Mouse (Mus musculus): ENCODE results near the gene Elovl6. TPM values are rescaled to one million over a fixed set of nuclear protein-coding genes. Genes with fewer than 3 reads are reported as not detected.

Elovl6 gene
- polyA plus RNA-seq, 1 experiment from 2014 or later = 6.4 TPM

DNA sequence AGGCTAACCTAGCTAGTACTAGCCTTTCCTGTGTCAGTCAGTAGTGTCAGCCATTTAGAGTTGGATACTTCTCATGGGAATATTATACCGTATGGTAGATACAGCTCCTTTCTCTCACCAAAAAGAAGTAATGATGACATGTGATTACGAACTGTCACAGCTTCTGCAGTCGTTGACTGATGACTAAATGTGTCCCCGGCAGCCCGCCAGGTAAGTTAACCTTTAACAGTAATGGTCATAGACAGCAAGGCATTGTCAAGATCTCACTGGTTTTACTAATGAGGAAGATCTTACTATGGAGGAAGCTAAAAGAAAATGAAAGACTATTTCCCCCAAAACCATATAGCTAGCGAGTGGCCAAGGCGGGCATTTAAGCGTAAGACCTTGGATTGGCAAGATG is 38.8 kb downstream of the Elovl6 start:
- Histone ChIP-seq H3K36me3 (no peaks in the 10 kb centered on the region), H3K27me3 (no peaks in the 10 kb centered on the region), H3K9ac (no peak overlapping the region), H3K4me2 (no peak overlapping the region), H3K4me3 (no peak overlapping the region), H3K27ac (no peak overlapping the region), H3K9me3 (replicated peaks) (no peaks in the 10 kb centered on the region), H3K4me1 (replicated peaks) (peaks cover 22% of the 10 kb centered on the region)
- ATAC-seq (replicated peaks; ENCODE audit: insufficient number of reproducible peaks, insufficient read depth, low FRiP score, low read depth) = no peak
- 92% methylated on average over 8 of the region's 8 CpGs for WGBS

GRCm38 (mm10) chr3:129571642-129572041 is 39.5 kb downstream of the Elovl6 start:
- H3K4me3 ChIP-seq = no peak overlapping the region
- no peak overlapping the region for H3K4me2 ChIP-seq
- no peaks in the 10 kb centered on the region for H3K36me3 ChIP-seq
- H3K4me1 ChIP-seq (replicated peaks) = peaks cover 15% of the 10 kb centered on the region
- no peak overlapping the region for H3K27ac ChIP-seq
- H3K9ac ChIP-seq = no peak overlapping the region
- ATAC-seq (replicated peaks; ENCODE audit: insufficient number of reproducible peaks, insufficient read depth, low FRiP score, low read depth) = no peak
- no peaks in the 10 kb centered on the region for H3K27me3 ChIP-seq
- no peaks in the 10 kb centered on the region for H3K9me3 ChIP-seq (replicated peaks)
- WGBS = 96% methylated on average over 5 of the region's 5 CpGs

DNA sequence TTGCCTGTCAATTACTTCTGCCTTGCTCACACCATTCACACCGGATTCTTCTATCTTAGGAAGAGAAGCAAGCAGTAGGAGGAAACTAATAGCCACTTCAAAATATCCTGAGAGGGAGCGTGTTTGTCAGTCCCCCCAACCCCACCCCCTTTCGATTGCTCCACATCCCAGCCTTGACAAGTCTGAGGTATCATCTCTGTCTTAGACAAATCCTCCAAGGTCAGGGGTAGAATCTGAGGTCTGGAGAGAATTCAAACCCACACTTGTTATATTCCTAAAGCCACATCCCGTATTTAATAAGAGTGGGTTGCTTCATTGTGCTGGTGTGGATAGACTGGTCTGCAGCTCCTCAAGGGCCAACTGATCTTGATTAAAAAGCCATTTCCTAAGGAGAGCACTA is 40.8 kb downstream of the Elovl6 start:
- Histone ChIP-seq H3K4me1 (replicated peaks) (peaks cover 12% of the 10 kb centered on the region), H3K4me3 (no peak overlapping the region), H3K27me3 (no peaks in the 10 kb centered on the region), H3K4me2 (no peak overlapping the region), H3K27ac (no peak overlapping the region), H3K9ac (no peak overlapping the region), H3K9me3 (replicated peaks) (no peaks in the 10 kb centered on the region), H3K36me3 (no peaks in the 10 kb centered on the region)
- ATAC-seq (replicated peaks; ENCODE audit: insufficient number of reproducible peaks, insufficient read depth, low FRiP score, low read depth) = no peak
- 73% methylated on average over 4 of the region's 4 CpGs for WGBS

DNA sequence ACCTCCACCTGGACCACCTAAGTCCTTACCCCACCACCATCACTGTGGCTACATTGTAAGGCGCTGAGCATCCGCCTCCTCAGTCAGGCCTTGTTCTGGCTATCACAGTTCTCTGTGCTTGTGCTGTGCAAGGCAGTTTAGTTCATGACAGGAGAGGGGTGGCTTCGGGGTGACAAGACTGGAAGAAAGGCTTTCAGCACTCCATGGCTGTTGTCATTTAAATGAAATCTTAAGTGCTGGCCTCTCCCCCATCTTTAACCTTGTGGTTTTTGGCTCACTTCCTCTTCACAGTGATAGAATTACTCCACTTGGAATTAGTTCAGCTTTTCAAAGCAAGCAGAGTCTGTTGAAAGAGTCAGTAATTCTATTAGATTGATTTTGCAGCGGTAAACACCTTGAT is 41.5 kb downstream of the Elovl6 start:
- no peak overlapping the region for H3K4me3 ChIP-seq
- WGBS = 60% methylated on average over 4 of the region's 4 CpGs

DNA sequence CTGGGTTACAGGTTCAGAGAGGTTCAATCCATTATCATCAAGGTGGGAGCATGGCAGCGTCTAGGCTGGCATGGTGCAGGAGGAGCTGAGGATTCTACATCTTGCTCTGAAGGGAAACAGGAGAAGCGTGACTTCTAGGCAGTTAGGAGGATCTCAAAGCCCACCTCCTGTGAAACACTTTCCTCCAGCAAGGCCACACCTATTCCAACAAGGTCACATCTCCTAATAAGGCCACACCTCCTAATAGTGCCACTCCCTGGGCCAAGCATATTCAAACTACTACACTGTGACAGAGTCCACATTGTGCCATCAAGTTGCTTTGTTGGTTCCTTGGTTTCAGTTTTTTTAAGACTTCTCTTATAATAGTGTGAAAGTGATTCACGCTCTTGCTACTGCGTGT is 42.9 kb downstream of the Elovl6 start:
- no peak overlapping the region for H3K4me3 ChIP-seq
- no peaks in the 10 kb centered on the region for H3K36me3 ChIP-seq
- WGBS = 91% methylated on average over 4 of the region's 4 CpGs
- no peaks in the 10 kb centered on the region for H3K27me3 ChIP-seq
- H3K9me3 ChIP-seq (replicated peaks) = no peaks in the 10 kb centered on the region
- ATAC-seq (replicated peaks; ENCODE audit: insufficient number of reproducible peaks, insufficient read depth, low FRiP score, low read depth) = no peak
- H3K27ac ChIP-seq = no peak overlapping the region
- no peak overlapping the region for H3K4me2 ChIP-seq
- H3K4me1 ChIP-seq (replicated peaks) = peaks cover 13% of the 10 kb centered on the region
- H3K9ac ChIP-seq = no peak overlapping the region

More for the DNA sequence above, 41.5 kb downstream of the Elovl6 start:
- Histone ChIP-seq H3K36me3 (no peaks in the 10 kb centered on the region), H3K9ac (no peak overlapping the region), H3K27me3 (no peaks in the 10 kb centered on the region), H3K9me3 (replicated peaks) (no peaks in the 10 kb centered on the region), H3K27ac (no peak overlapping the region), H3K4me2 (no peak overlapping the region), H3K4me1 (replicated peaks) (peaks cover 8% of the 10 kb centered on the region)
- ATAC-seq (replicated peaks; ENCODE audit: insufficient number of reproducible peaks, insufficient read depth, low FRiP score, low read depth) = no peak

DNA sequence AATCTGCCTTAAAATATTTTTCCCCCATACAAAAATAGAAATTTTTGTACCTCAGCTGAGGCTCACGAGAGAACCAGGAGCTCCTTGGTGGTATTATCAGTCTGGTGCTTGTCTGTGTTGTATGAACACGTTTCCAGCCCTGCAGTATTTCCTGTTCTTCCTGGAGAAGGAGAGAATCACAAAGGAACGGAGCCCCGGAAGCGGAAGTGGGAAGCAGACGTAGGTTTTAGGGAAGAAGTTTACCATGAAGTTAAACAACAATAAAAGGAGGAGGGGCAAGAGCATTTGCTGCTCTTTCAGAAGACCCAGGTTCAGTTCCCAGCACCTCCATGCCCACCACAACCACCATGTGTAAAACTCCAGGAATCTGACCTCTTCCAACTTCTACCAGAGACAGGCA is 44.4 kb downstream of the Elovl6 start:
- H3K27me3 ChIP-seq = no peaks in the 10 kb centered on the region
- WGBS = 79% methylated on average over 6 of the region's 6 CpGs

DNA sequence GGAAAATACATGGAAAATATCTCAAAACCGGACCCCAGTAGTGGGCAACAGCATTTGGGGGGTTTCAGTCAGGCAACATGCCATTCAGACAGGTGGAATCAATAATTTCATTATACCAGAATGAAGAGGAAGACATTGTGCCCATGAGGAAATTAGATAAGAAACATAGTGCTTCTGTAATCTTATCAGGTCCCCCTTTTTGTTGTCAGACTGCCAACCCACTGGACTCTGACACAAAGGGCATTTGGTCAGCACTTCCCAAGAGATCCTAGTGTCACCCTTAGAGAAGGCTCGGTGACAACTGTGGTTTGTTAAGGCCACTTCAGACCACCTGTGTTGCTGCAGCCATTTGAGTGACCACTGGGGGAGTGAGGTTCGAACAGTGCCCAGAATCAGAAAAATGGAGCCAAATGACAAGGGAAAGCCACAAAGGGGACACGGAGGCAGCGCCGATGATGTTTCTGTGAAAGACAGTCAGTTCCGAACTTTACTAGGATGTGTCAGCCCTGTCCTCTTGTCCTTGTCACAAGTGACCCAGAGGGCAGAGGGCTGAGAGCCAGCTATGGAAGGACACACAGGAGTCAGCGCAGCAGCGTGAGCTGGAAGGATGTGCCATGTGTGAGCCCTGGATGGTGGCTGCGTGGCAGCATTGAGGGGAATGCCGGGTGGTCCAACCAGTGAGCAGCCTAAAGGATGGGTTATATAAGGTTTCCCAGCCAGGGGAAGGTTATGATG is 46.8 kb downstream of the Elovl6 start:
- ATAC-seq (replicated peaks; ENCODE audit: insufficient number of reproducible peaks, insufficient read depth, low FRiP score, low read depth) = 0 out of 2 replicates have a peak, but pooled peaks have one; percentile 20
- Histone ChIP-seq H3K9ac (no peak overlapping the region), H3K27ac (no peak overlapping the region), H3K27me3 (no peaks in the 10 kb centered on the region), H3K4me3 (no peak overlapping the region), H3K4me2 (no peak overlapping the region), H3K4me1 (replicated peaks) (peaks cover 19% of the 10 kb centered on the region), H3K9me3 (replicated peaks) (no peaks in the 10 kb centered on the region), H3K36me3 (no peaks in the 10 kb centered on the region)
- 82% methylated on average over 11 of the region's 11 CpGs for whole genome bisulfite sequencing

More for the DNA sequence above, 44.4 kb downstream of the Elovl6 start:
- H3K9ac ChIP-seq = no peak overlapping the region
- no peaks in the 10 kb centered on the region for H3K36me3 ChIP-seq
- no peaks in the 10 kb centered on the region for H3K9me3 ChIP-seq (replicated peaks)
- no peak overlapping the region for H3K27ac ChIP-seq
- H3K4me1 ChIP-seq (replicated peaks) = peaks cover 23% of the 10 kb centered on the region
- H3K4me2 ChIP-seq = no peak overlapping the region
- no peak for ATAC-seq (replicated peaks; ENCODE audit: insufficient number of reproducible peaks, insufficient read depth, low FRiP score, low read depth)
- no peak overlapping the region for H3K4me3 ChIP-seq

GRCm38 (mm10) chr3:129581024-129581423 is 48.9 kb downstream of the Elovl6 start:
- Histone ChIP-seq H3K36me3 (no peaks in the 10 kb centered on the region), H3K9me3 (replicated peaks) (no peaks in the 10 kb centered on the region), H3K4me1 (replicated peaks) (peaks cover 18% of the 10 kb centered on the region), H3K27me3 (no peaks in the 10 kb centered on the region), H3K27ac (no peak overlapping the region), H3K4me3 (no peak overlapping the region), H3K4me2 (no peak overlapping the region), H3K9ac (no peak overlapping the region)
- no peak for ATAC-seq (replicated peaks; ENCODE audit: insufficient number of reproducible peaks, insufficient read depth, low FRiP score, low read depth)
- WGBS = 64% methylated on average over 3 of the region's 3 CpGs

DNA sequence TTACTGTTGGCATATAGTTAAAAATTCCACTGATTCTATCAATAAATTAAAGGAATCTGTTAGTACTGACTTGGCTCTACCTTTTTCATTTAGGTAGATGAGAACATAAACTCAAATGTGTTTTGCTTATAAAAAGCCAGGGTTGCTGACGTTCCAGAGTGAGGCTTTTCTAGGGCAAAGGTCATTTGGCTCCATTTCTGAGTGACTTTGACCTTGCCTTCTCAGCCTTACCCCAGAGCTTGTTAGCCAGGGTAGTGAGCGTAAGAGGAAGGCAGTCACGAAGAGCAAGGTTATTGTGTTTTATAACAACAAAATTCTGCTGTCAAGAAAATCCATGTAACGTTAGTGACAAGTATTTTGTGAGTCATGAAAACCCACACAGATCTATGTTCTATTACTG is 50.3 kb downstream of the Elovl6 start:
- Histone ChIP-seq H3K36me3 (no peaks in the 10 kb centered on the region), H3K4me1 (replicated peaks) (peaks cover 18% of the 10 kb centered on the region), H3K9ac (no peak overlapping the region), H3K4me2 (no peak overlapping the region), H3K27me3 (no peaks in the 10 kb centered on the region), H3K4me3 (no peak overlapping the region), H3K9me3 (replicated peaks) (no peaks in the 10 kb centered on the region), H3K27ac (no peak overlapping the region)
- ATAC-seq (replicated peaks; ENCODE audit: insufficient number of reproducible peaks, insufficient read depth, low FRiP score, low read depth) = no peak
- 71% methylated on average over 4 of the region's 4 CpGs for WGBS

GRCm38 (mm10) chr3:129583290-129583689 is 51.1 kb downstream of the Elovl6 start:
- Histone ChIP-seq H3K4me3 (no peak overlapping the region), H3K27me3 (no peaks in the 10 kb centered on the region), H3K4me2 (no peak overlapping the region), H3K4me1 (replicated peaks) (peaks cover 23% of the 10 kb centered on the region), H3K36me3 (no peaks in the 10 kb centered on the region), H3K9ac (no peak overlapping the region), H3K9me3 (replicated peaks) (no peaks in the 10 kb centered on the region), H3K27ac (no peak overlapping the region)
- 89% methylated on average over 5 of the region's 5 CpGs for WGBS
- no peak for ATAC-seq (replicated peaks; ENCODE audit: insufficient number of reproducible peaks, insufficient read depth, low FRiP score, low read depth)

DNA sequence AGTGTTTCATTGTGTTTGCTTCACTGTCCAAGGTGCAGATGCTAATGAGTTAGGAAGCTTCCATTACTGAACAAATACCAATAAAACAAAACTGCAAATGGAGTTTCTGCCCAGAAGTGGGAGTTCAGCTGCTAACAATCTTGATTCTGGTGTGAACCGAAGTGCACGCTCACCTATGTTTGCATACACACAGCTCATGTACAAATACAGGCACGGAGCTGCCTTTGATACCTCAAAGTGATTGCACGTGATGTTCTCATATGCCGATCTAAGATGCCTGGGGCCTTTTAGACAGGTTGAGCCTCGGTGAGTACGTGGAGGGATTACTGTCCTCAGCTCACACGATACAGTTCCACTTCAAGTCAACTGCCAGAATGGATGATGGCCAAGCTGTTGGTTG is 55.8 kb downstream of the Elovl6 start:
- no peak overlapping the region for H3K4me2 ChIP-seq
- peaks cover 30% of the 10 kb centered on the region for H3K4me1 ChIP-seq (replicated peaks)
- H3K27ac ChIP-seq = no peak overlapping the region
- WGBS = 77% methylated on average over 8 of the region's 8 CpGs
- no peaks in the 10 kb centered on the region for H3K36me3 ChIP-seq
- no peak overlapping the region for H3K4me3 ChIP-seq
- no peaks in the 10 kb centered on the region for H3K27me3 ChIP-seq
- no peak for ATAC-seq (replicated peaks; ENCODE audit: insufficient number of reproducible peaks, insufficient read depth, low FRiP score, low read depth)
- H3K9me3 ChIP-seq (replicated peaks) = no peaks in the 10 kb centered on the region
- no peak overlapping the region for H3K9ac ChIP-seq

- peaks cover 30% of the 10 kb centered on the region for H3K4me1 ChIP-seq (replicated peaks)
These were observed 56.6 kb downstream of the Elovl6 start for GRCm38 (mm10) chr3:129588753-129589152.

More at GRCm38 (mm10) chr3:129588753-129589152, 56.6 kb downstream of the Elovl6 start:
- 49% methylated on average over 3 of the region's 3 CpGs for WGBS
- H3K27me3 ChIP-seq = no peaks in the 10 kb centered on the region
- H3K27ac ChIP-seq = no peak overlapping the region
- H3K36me3 ChIP-seq = no peaks in the 10 kb centered on the region
- H3K9me3 ChIP-seq (replicated peaks) = no peaks in the 10 kb centered on the region
- no peak overlapping the region for H3K4me2 ChIP-seq
- ATAC-seq (replicated peaks; ENCODE audit: insufficient number of reproducible peaks, insufficient read depth, low FRiP score, low read depth) = no peak
- no peak overlapping the region for H3K4me3 ChIP-seq
- H3K9ac ChIP-seq = no peak overlapping the region

Measured in heart, embryonic 15.5 days (tissue).